Mouse (Mus musculus): Measurements from ENCODE around the gene Msln. TPM values are rescaled to one million over a fixed set of nuclear protein-coding genes. Genes with fewer than 3 reads are reported as not detected.

Msln gene
- polyA plus RNA-seq, 1 experiment from 2014 or later = 0.50 TPM

GRCm38 (mm10) chr17:25716711-25717637 is 37.2 kb downstream of the Msln start, which contains the start of gene Gng13:
Gng13 (plus strand) TSS chr17:25717171.
- peak within 1 kb of the TSS; percentile 46 for H3K9ac ChIP-seq
- WGBS = 2% methylated on average over 45 of the region's 45 CpGs
- H3K27me3 ChIP-seq = peaks cover 39% of the 10 kb centered on the region
- ATAC-seq (ENCODE audit: low FRiP score) = peak; percentile 20; the same call in 1 of the 2 replicates
- peak within 1 kb of the TSS; percentile 60 for H3K4me2 ChIP-seq
- H3K4me1 ChIP-seq = peaks cover 10% of the 10 kb centered on the region
- H3K27ac ChIP-seq = no peak within 1 kb of the TSS
- H3K36me3 ChIP-seq (replicated peaks) = peaks cover 33% of the 10 kb centered on the region
- no peaks in the 10 kb centered on the region for H3K9me3 ChIP-seq
- peak within 1 kb of the TSS; percentile 36 for H3K4me3 ChIP-seq (replicated peaks)

GRCm38 (mm10) chr17:25716130-25716529 is 38.0 kb downstream of the Msln start:
- WGBS = 4% methylated on average over 6 of the region's 6 CpGs
- peaks cover 24% of the 10 kb centered on the region for H3K36me3 ChIP-seq (replicated peaks)
- peaks cover 10% of the 10 kb centered on the region for H3K4me1 ChIP-seq
- H3K9me3 ChIP-seq = no peaks in the 10 kb centered on the region
- no peak overlapping the region for H3K9ac ChIP-seq
- H3K27ac ChIP-seq = no peak overlapping the region
- ATAC-seq (ENCODE audit: low FRiP score) = no peak
- H3K4me3 ChIP-seq (replicated peaks) = no peak overlapping the region
- no peak overlapping the region for H3K4me2 ChIP-seq
- peaks cover 39% of the 10 kb centered on the region for H3K27me3 ChIP-seq

- no peak overlapping the region for H3K27ac ChIP-seq
- 69% methylated on average over 3 of the region's 3 CpGs for WGBS
- no peaks in the 10 kb centered on the region for H3K9me3 ChIP-seq
- peaks cover 19% of the 10 kb centered on the region for H3K36me3 ChIP-seq (replicated peaks)
- no peak overlapping the region for H3K9ac ChIP-seq
- H3K4me1 ChIP-seq = peaks cover 10% of the 10 kb centered on the region
- H3K4me3 ChIP-seq (replicated peaks) = no peak overlapping the region
- H3K27me3 ChIP-seq = peaks cover 39% of the 10 kb centered on the region
- ATAC-seq (ENCODE audit: low FRiP score) = no peak
- no peak overlapping the region for H3K4me2 ChIP-seq
Observed at GRCm38 (mm10) chr17:25715627-25716026, 38.6 kb downstream of the Msln start.

GRCm38 (mm10) chr17:25711136-25711535 is 43.0 kb downstream of the Msln start:
- H3K4me3 ChIP-seq (replicated peaks) = no peak overlapping the region
- no peaks in the 10 kb centered on the region for H3K4me1 ChIP-seq
- no peaks in the 10 kb centered on the region for H3K9me3 ChIP-seq
- ATAC-seq (ENCODE audit: low FRiP score) = no peak
- no peak overlapping the region for H3K27ac ChIP-seq
- H3K4me2 ChIP-seq = no peak overlapping the region
- peaks cover 13% of the 10 kb centered on the region for H3K27me3 ChIP-seq
- 82% methylated on average over 4 of the region's 4 CpGs for WGBS
- H3K36me3 ChIP-seq (replicated peaks) = no peaks in the 10 kb centered on the region
- H3K9ac ChIP-seq = no peak overlapping the region

- H3K4me1 ChIP-seq = no peaks in the 10 kb centered on the region
- H3K27ac ChIP-seq = no peak overlapping the region
- H3K27me3 ChIP-seq = 0 out of 2 replicates have a peak, but pooled peaks cover 3% of the 10 kb centered on the region
- no peaks in the 10 kb centered on the region for H3K9me3 ChIP-seq
- no peaks in the 10 kb centered on the region for H3K36me3 ChIP-seq (replicated peaks)
- WGBS = 91% methylated on average over 2 of the region's 2 CpGs
- H3K4me3 ChIP-seq (replicated peaks) = no peak overlapping the region
- no peak for ATAC-seq (ENCODE audit: low FRiP score)
- H3K9ac ChIP-seq = no peak overlapping the region
- no peak overlapping the region for H3K4me2 ChIP-seq
Observed at GRCm38 (mm10) chr17:25709994-25710393, 44.2 kb downstream of the Msln start.

GRCm38 (mm10) chr17:25700863-25701496 is 53.2 kb downstream of the Msln start:
- WGBS = 63% methylated on average over 9 of the region's 9 CpGs
- H3K4me3 ChIP-seq (replicated peaks) = no peak overlapping the region
- H3K27me3 ChIP-seq = peaks cover 3% of the 10 kb centered on the region
- no peaks in the 10 kb centered on the region for H3K9me3 ChIP-seq
- H3K4me1 ChIP-seq = no peaks in the 10 kb centered on the region
- H3K9ac ChIP-seq = no peak overlapping the region
- no peak overlapping the region for H3K4me2 ChIP-seq
- no peak overlapping the region for H3K27ac ChIP-seq
- H3K36me3 ChIP-seq (replicated peaks) = no peaks in the 10 kb centered on the region
- ATAC-seq (ENCODE audit: low FRiP score) = no peak

Small RNA genes lying within 50 kb of the gene (microRNA-seq; reads per million reads assigned to microRNA genes)
- gene Gm25083 (not detected), gene Mir6966 (0.73 reads per million)

Other genes with a start within 250 kb of the Msln start
- 10.3 and 15.1 TPM in 2 replicates for gene Sox8, start 183.7 kb downstream of the Msln start, polyA plus RNA-seq (2016; fragmentation: Nextera tagmentation; extraction: Ambion mirVana)
- gene Lmf1, start 175.3 kb downstream of the Msln start, polyA plus RNA-seq (2016; fragmentation: Nextera tagmentation; extraction: Ambion mirVana) = 17.8 and 21.0 TPM in 2 replicates
- gene Gng13, start 37.2 kb downstream of the Msln start, polyA plus RNA-seq (2016; fragmentation: Nextera tagmentation; extraction: Ambion mirVana) = 1.7 and 1.9 TPM in 2 replicates
- 39.6 and 41.8 TPM in 2 replicates for gene Chtf18, start 27.0 kb downstream of the Msln start, polyA plus RNA-seq (2016; fragmentation: Nextera tagmentation; extraction: Ambion mirVana)
- 18.0 and 19.6 TPM in 2 replicates for gene Rpusd1, start 26.7 kb downstream of the Msln start, polyA plus RNA-seq (2016; fragmentation: Nextera tagmentation; extraction: Ambion mirVana)
- gene Mslnl, start 18.3 kb downstream of the Msln start, polyA plus RNA-seq (2016; fragmentation: Nextera tagmentation; extraction: Ambion mirVana) = 0.18 TPM in 1 of 2 replicates, not detected in the other
- gene Narfl, start 19.4 kb upstream of the Msln start, polyA plus RNA-seq (2016; fragmentation: Nextera tagmentation; extraction: Ambion mirVana) = 25.6 and 26.0 TPM in 2 replicates
- gene Haghl, start 31.3 kb upstream of the Msln start, polyA plus RNA-seq (2016; fragmentation: Nextera tagmentation; extraction: Ambion mirVana) = 99.1 and 100 TPM in 2 replicates
- gene Ccdc78, start 32.2 kb upstream of the Msln start, polyA plus RNA-seq (2016; fragmentation: Nextera tagmentation; extraction: Ambion mirVana) = 0.32 and 0.69 TPM in 2 replicates
- gene Fam173a, start 38.5 kb upstream of the Msln start, polyA plus RNA-seq (2016; fragmentation: Nextera tagmentation; extraction: Ambion mirVana) = 76.7 and 80.8 TPM in 2 replicates
- not detected in 2 replicates for gene AC134908.4, start 41.3 kb upstream of the Msln start, polyA plus RNA-seq (2016; fragmentation: Nextera tagmentation; extraction: Ambion mirVana)
- 61.2 and 79.6 TPM in 2 replicates for gene Metrn, start 42.8 kb upstream of the Msln start, polyA plus RNA-seq (2016; fragmentation: Nextera tagmentation; extraction: Ambion mirVana)
- 21.0 and 23.7 TPM in 2 replicates for gene Fbxl16, start 54.7 kb upstream of the Msln start, polyA plus RNA-seq (2016; fragmentation: Nextera tagmentation; extraction: Ambion mirVana)
- 27.8 and 28.2 TPM in 2 replicates for gene Wdr24, start 69.2 kb upstream of the Msln start, polyA plus RNA-seq (2016; fragmentation: Nextera tagmentation; extraction: Ambion mirVana)
- gene Jmjd8, start 74.5 kb upstream of the Msln start, polyA plus RNA-seq (2016; fragmentation: Nextera tagmentation; extraction: Ambion mirVana) = 65.7 and 69.5 TPM in 2 replicates
- gene Stub1, start 79.0 kb upstream of the Msln start, polyA plus RNA-seq (2016; fragmentation: Nextera tagmentation; extraction: Ambion mirVana) = 284 and 288 TPM in 2 replicates
- gene Rhbdl1, start 82.9 kb upstream of the Msln start, polyA plus RNA-seq (2016; fragmentation: Nextera tagmentation; extraction: Ambion mirVana) = 5.0 and 5.7 TPM in 2 replicates
- gene Gm20683, start 87.4 kb upstream of the Msln start, polyA plus RNA-seq (2016; fragmentation: Nextera tagmentation; extraction: Ambion mirVana) = 2.5 and 3.3 TPM in 2 replicates
- gene Rhot2, start 90.5 kb upstream of the Msln start, polyA plus RNA-seq (2016; fragmentation: Nextera tagmentation; extraction: Ambion mirVana) = 20.9 and 23.4 TPM in 2 replicates
- gene Wdr90, start 107.1 kb upstream of the Msln start, polyA plus RNA-seq (2016; fragmentation: Nextera tagmentation; extraction: Ambion mirVana) = 38.2 and 41.1 TPM in 2 replicates
- gene Mcrip2, start 114.4 kb upstream of the Msln start, polyA plus RNA-seq (2016; fragmentation: Nextera tagmentation; extraction: Ambion mirVana) = 7.7 and 9.8 TPM in 2 replicates
- 51.6 and 55.5 TPM in 2 replicates for gene Mettl26, start 120.7 kb upstream of the Msln start, polyA plus RNA-seq (2016; fragmentation: Nextera tagmentation; extraction: Ambion mirVana)
- gene Wfikkn1, start 126.5 kb upstream of the Msln start, polyA plus RNA-seq (2016; fragmentation: Nextera tagmentation; extraction: Ambion mirVana) = 0.66 and 0.79 TPM in 2 replicates
- gene Rab40c, start 165.3 kb upstream of the Msln start, polyA plus RNA-seq (2016; fragmentation: Nextera tagmentation; extraction: Ambion mirVana) = 35.1 and 36.5 TPM in 2 replicates
- gene Pigq, start 190.6 kb upstream of the Msln start, polyA plus RNA-seq (2016; fragmentation: Nextera tagmentation; extraction: Ambion mirVana) = 51.4 and 53.0 TPM in 2 replicates
- 0.09 and 0.72 TPM in 2 replicates for gene Nhlrc4, start 190.6 kb upstream of the Msln start, polyA plus RNA-seq (2016; fragmentation: Nextera tagmentation; extraction: Ambion mirVana)
- 0.08 and 0.13 TPM in 2 replicates for gene A930017K11Rik, start 198.2 kb upstream of the Msln start, polyA plus RNA-seq (2016; fragmentation: Nextera tagmentation; extraction: Ambion mirVana)
- 30.6 and 31.7 TPM in 2 replicates for gene Capn15, start 231.4 kb upstream of the Msln start, polyA plus RNA-seq (2016; fragmentation: Nextera tagmentation; extraction: Ambion mirVana)

All from forebrain, embryonic 12.5 days (tissue).